Mouse (Mus musculus): ENCODE measurements around the gene Abca13. TPM values are rescaled to one million over a fixed set of nuclear protein-coding genes. Genes with fewer than 3 reads are reported as not detected.
"Not testable (repeated sequence)": the region's sequence is repeated elsewhere in the genome, so short reads cannot be mapped to it uniquely, and the experiment has no call there.

The Abca13 gene
- polyA plus RNA-seq (2014; fragmentation: Nextera tagmentation; extraction: Ambion mirVana), result 0.03 TPM in 1 of 2 replicates, not detected in the other

DNA sequence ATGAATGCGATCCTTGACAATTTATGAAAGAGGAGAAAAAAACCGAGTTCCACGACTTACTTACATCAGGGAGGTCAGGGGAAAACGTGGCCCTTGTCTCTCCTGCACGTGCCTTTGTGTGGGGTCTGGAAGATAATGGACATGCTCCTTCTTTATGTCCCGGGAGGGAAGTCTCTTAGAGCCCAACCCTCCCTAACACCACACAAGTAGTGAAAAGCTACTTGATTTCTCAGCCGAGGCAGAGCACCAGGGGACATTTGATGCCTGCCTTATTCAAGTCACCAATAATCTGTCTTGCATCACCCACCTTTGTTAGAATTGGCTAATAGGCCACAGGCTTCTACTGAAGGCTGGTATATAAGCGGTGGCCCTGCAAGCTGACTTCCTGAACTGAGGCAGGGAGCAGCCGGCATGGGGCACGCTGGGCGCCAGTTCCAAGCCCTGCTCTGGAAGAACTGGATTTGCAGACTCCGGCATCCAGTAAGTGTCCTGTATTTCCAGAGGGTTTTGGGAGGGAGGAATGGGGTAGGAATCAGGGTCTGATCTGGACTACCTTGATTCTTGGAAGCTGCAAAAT is at the start of gene Abca13:
Abca13 (plus strand) TSS at position 388 of the 577 bp plus-strand sequence.
- no peak within 1 kb of the TSS for H3K4me2 ChIP-seq (ENCODE audit: low read length)
- no peak within 1 kb of the TSS for H3K9ac ChIP-seq (ENCODE audit: low read length)
- no peaks in the 10 kb centered on the region for H3K36me3 ChIP-seq (ENCODE audit: control insufficient read depth, insufficient read depth, low read length)
- no peak for ATAC-seq (ENCODE audit: insufficient number of reproducible peaks, insufficient read depth, low FRiP score, low read depth)
- WGBS, result 61% methylated on average over 12 of the region's 12 CpGs
- no peaks in the 10 kb centered on the region for H3K9me3 ChIP-seq (ENCODE audit: control insufficient read depth, low read length)
- H3K27me3 ChIP-seq (ENCODE audit: control insufficient read depth, insufficient read depth, low read length), result no peaks in the 10 kb centered on the region
- no peak within 1 kb of the TSS for H3K27ac ChIP-seq (replicated peaks in 1 of 2; ENCODE audit: control insufficient read depth in 1 of 2, insufficient read depth in 1 of 2, low read depth in 2 of 2, low read length in 2 of 2)
- H3K4me1 ChIP-seq (ENCODE audit: control insufficient read depth in 2 of 2, insufficient read depth in 2 of 2, low read length in 2 of 2), result no peaks in the 10 kb centered on the region
- H3K4me3 ChIP-seq (ENCODE audit: control insufficient read depth in 1 of 2, insufficient read depth in 1 of 2, low read depth in 1 of 2, low read length in 2 of 2), result no peak within 1 kb of the TSS

DNA sequence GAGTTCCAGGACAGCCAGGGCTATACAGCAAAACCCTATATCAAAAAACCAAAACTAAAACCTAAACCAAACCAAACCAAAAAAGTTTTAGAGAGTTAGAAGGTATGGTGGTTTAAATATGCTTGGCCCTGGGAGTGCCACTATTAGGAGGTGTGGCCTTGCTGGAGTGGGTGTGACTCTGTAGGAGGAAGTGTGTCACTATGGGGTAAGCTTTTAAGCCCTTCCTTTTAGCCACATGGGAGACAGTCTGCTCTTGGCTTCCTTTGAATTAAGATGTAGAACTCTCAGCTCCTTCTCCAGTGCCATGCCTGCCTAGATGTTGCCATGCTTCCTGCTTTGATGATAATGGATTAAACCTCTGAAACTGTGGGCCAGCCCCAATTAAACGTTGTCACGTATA is 46.6 kb upstream of the Abca13 start:
- Histone ChIP-seq H3K4me1 (ENCODE audit: control insufficient read depth in 2 of 2, insufficient read depth in 2 of 2, low read length in 2 of 2) (no peaks in the 10 kb centered on the region), H3K36me3 (ENCODE audit: control insufficient read depth, insufficient read depth, low read length) (no peaks in the 10 kb centered on the region), H3K4me2 (ENCODE audit: low read length) (no peak overlapping the region), H3K9ac (ENCODE audit: low read length) (no peak overlapping the region), H3K27ac (replicated peaks in 1 of 2; ENCODE audit: control insufficient read depth in 1 of 2, insufficient read depth in 1 of 2, low read depth in 2 of 2, low read length in 2 of 2) (no peak overlapping the region), H3K4me3 (ENCODE audit: control insufficient read depth in 1 of 2, insufficient read depth in 1 of 2, low read depth in 1 of 2, low read length in 2 of 2) (no peak overlapping the region), H3K27me3 (ENCODE audit: control insufficient read depth, insufficient read depth, low read length) (no peaks in the 10 kb centered on the region), H3K9me3 (ENCODE audit: control insufficient read depth, low read length) (peaks cover 5% of the 10 kb centered on the region; the same call in 1 of the 2 replicates)
- no peak for ATAC-seq (ENCODE audit: insufficient number of reproducible peaks, insufficient read depth, low FRiP score, low read depth)
- 85% methylated on average over 2 of the region's 2 CpGs for WGBS

DNA sequence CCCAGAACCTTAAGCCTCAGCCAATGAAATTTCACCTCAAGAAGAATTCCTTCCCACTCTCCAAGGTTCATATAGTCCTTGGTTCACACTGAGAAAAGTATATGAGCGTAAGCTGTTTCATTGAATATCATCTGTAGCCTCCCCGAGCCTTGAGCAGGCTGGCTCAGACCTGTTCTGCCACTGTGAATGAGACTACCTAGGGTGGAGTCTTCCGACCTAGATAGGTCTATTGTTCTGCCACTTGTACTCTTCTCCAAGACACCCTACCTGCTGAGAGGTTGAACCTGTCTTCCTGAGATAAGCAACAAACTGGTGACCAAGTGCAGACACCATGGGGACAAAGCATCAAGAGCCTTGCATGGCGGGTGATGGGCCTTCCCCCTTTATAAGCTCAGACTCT is 45.6 kb upstream of the Abca13 start:
- H3K27ac ChIP-seq (replicated peaks in 1 of 2; ENCODE audit: control insufficient read depth in 1 of 2, insufficient read depth in 1 of 2, low read depth in 2 of 2, low read length in 2 of 2), result no peak overlapping the region
- H3K4me2 ChIP-seq (ENCODE audit: low read length), result no peak overlapping the region
- no peak overlapping the region for H3K4me3 ChIP-seq (ENCODE audit: control insufficient read depth in 1 of 2, insufficient read depth in 1 of 2, low read depth in 1 of 2, low read length in 2 of 2)
- no peaks in the 10 kb centered on the region for H3K27me3 ChIP-seq (ENCODE audit: control insufficient read depth, insufficient read depth, low read length)
- H3K36me3 ChIP-seq (ENCODE audit: control insufficient read depth, insufficient read depth, low read length), result no peaks in the 10 kb centered on the region
- H3K4me1 ChIP-seq (ENCODE audit: control insufficient read depth in 2 of 2, insufficient read depth in 2 of 2, low read length in 2 of 2), result no peaks in the 10 kb centered on the region
- peaks cover 5% of the 10 kb centered on the region; the same call in 1 of the 2 replicates for H3K9me3 ChIP-seq (ENCODE audit: control insufficient read depth, low read length)
- WGBS, result 88% methylated on average over 4 of the region's 4 CpGs
- no peak for ATAC-seq (ENCODE audit: insufficient number of reproducible peaks, insufficient read depth, low FRiP score, low read depth)
- no peak overlapping the region for H3K9ac ChIP-seq (ENCODE audit: low read length)

DNA sequence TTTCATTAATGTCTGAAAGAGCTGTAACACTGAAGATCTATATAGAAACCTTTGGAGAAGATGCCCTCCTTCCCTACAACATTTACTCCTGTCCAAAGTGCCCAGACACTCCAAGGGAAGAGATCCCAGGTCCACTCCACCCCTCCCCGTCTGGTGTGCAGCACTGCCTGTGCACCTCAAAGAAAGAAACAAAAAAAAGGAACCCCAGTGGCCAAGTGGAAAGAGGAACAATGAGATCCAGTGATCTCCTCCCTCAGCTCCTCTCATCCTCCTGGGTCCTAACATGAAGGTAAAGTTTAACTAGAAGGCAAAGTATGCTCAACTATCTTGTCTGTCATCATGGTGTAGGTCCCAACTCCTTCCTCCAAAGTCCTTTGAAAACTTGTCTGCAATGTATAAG is 45.1 kb upstream of the Abca13 start:
- Histone ChIP-seq H3K36me3 (ENCODE audit: control insufficient read depth, insufficient read depth, low read length) (no peaks in the 10 kb centered on the region), H3K4me1 (ENCODE audit: control insufficient read depth in 2 of 2, insufficient read depth in 2 of 2, low read length in 2 of 2) (no peaks in the 10 kb centered on the region), H3K4me2 (ENCODE audit: low read length) (no peak overlapping the region), H3K9ac (ENCODE audit: low read length) (no peak overlapping the region), H3K27me3 (ENCODE audit: control insufficient read depth, insufficient read depth, low read length) (no peaks in the 10 kb centered on the region), H3K9me3 (ENCODE audit: control insufficient read depth, low read length) (peaks cover 5% of the 10 kb centered on the region; the same call in 1 of the 2 replicates), H3K4me3 (ENCODE audit: control insufficient read depth in 1 of 2, insufficient read depth in 1 of 2, low read depth in 1 of 2, low read length in 2 of 2) (no peak overlapping the region), H3K27ac (replicated peaks in 1 of 2; ENCODE audit: control insufficient read depth in 1 of 2, insufficient read depth in 1 of 2, low read depth in 2 of 2, low read length in 2 of 2) (no peak overlapping the region)
- 85% methylated on average over 1 of the region's 1 CpGs for WGBS
- ATAC-seq (ENCODE audit: insufficient number of reproducible peaks, insufficient read depth, low FRiP score, low read depth), result no peak

DNA sequence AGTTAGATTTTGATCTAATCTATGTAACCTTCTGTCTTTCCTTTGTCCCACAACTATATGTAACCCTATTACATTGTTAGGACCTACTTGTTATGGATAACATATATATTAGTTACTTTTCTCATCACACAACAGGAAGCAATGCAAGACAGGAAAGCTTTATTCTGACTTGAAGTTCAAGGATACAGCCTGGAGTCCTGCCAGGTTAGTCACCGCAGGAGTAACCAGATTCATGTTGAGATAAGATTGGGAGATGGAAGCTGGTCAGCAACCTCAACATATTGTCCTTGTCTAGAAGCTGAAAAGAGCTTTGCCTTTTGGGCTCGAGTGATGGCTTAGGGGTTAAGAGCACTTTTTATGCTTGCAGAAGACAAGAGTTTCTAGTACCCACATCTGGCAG is 43.5 kb upstream of the Abca13 start:
- no peak overlapping the region for H3K27ac ChIP-seq (replicated peaks in 1 of 2; ENCODE audit: control insufficient read depth in 1 of 2, insufficient read depth in 1 of 2, low read depth in 2 of 2, low read length in 2 of 2)
- no peak overlapping the region for H3K4me2 ChIP-seq (ENCODE audit: low read length)
- H3K27me3 ChIP-seq (ENCODE audit: control insufficient read depth, insufficient read depth, low read length), result no peaks in the 10 kb centered on the region
- peaks cover 5% of the 10 kb centered on the region; the same call in 1 of the 2 replicates for H3K9me3 ChIP-seq (ENCODE audit: control insufficient read depth, low read length)
- H3K4me1 ChIP-seq (ENCODE audit: control insufficient read depth in 2 of 2, insufficient read depth in 2 of 2, low read length in 2 of 2), result no peaks in the 10 kb centered on the region
- no peaks in the 10 kb centered on the region for H3K36me3 ChIP-seq (ENCODE audit: control insufficient read depth, insufficient read depth, low read length)
- no peak for ATAC-seq (ENCODE audit: insufficient number of reproducible peaks, insufficient read depth, low FRiP score, low read depth)
- WGBS, result 48% methylated on average over 2 of the region's 2 CpGs
- H3K4me3 ChIP-seq (ENCODE audit: control insufficient read depth in 1 of 2, insufficient read depth in 1 of 2, low read depth in 1 of 2, low read length in 2 of 2), result no peak overlapping the region
- no peak overlapping the region for H3K9ac ChIP-seq (ENCODE audit: low read length)

DNA sequence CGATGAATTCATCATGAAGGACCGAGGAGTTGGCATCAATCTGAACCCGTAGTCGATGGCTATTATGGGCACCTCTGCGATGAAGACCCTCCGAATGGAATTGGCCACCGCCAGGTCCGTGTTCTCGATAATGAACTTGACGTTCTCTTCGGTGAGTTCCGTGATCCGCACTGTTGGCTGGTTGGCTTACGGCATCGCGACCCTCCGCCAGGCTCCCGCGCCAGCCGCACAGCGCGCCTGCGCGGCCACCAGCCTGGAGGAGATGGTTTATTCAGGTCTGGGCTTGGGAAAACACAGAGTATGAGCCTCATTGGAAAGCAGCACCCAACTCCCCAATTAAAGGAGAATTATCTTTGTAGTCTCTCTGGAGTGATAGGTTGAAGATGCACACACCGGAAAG is 41.3 kb upstream of the Abca13 start:
- H3K36me3 ChIP-seq (ENCODE audit: control insufficient read depth, insufficient read depth, low read length); H3K27me3 ChIP-seq (ENCODE audit: control insufficient read depth, insufficient read depth, low read length); H3K4me3 ChIP-seq (ENCODE audit: control insufficient read depth in 1 of 2, insufficient read depth in 1 of 2, low read depth in 1 of 2, low read length in 2 of 2); H3K27ac ChIP-seq (replicated peaks in 1 of 2; ENCODE audit: control insufficient read depth in 1 of 2, insufficient read depth in 1 of 2, low read depth in 2 of 2, low read length in 2 of 2); ATAC-seq (ENCODE audit: insufficient number of reproducible peaks, insufficient read depth, low FRiP score, low read depth); H3K4me1 ChIP-seq (ENCODE audit: control insufficient read depth in 2 of 2, insufficient read depth in 2 of 2, low read length in 2 of 2); H3K9ac ChIP-seq (ENCODE audit: low read length); H3K9me3 ChIP-seq (ENCODE audit: control insufficient read depth, low read length); H3K4me2 ChIP-seq (ENCODE audit: low read length): not testable (repeated sequence)
- WGBS, result 72% methylated on average over 25 of the region's 25 CpGs

DNA sequence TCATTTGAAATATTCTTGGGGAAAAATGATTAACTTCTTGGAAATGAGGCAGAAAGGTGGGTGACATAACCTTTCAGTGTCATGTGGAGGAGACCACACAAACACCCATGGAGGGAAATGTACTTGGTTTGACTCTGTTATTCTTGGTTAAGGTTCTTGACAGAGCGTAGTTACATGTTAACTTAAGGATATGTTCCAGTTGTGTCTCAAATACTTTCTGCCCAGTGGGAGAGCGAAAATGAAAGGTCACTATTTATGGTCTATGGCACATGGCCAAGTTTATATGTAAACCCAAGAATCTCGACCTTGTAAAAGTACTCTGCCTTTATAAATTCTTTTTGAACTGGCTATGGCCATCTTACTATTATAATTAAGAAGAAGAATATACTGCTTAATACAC is 31.8 kb upstream of the Abca13 start:
- H3K4me3 ChIP-seq (ENCODE audit: control insufficient read depth in 1 of 2, insufficient read depth in 1 of 2, low read depth in 1 of 2, low read length in 2 of 2), result no peak overlapping the region
- no peaks in the 10 kb centered on the region for H3K36me3 ChIP-seq (ENCODE audit: control insufficient read depth, insufficient read depth, low read length)
- H3K4me1 ChIP-seq (ENCODE audit: control insufficient read depth in 2 of 2, insufficient read depth in 2 of 2, low read length in 2 of 2), result no peaks in the 10 kb centered on the region
- no peaks in the 10 kb centered on the region for H3K9me3 ChIP-seq (ENCODE audit: control insufficient read depth, low read length)
- H3K4me2 ChIP-seq (ENCODE audit: low read length), result no peak overlapping the region
- H3K9ac ChIP-seq (ENCODE audit: low read length), result no peak overlapping the region
- H3K27me3 ChIP-seq (ENCODE audit: control insufficient read depth, insufficient read depth, low read length), result no peaks in the 10 kb centered on the region
- no peak overlapping the region for H3K27ac ChIP-seq (replicated peaks in 1 of 2; ENCODE audit: control insufficient read depth in 1 of 2, insufficient read depth in 1 of 2, low read depth in 2 of 2, low read length in 2 of 2)
- ATAC-seq (ENCODE audit: insufficient number of reproducible peaks, insufficient read depth, low FRiP score, low read depth), result no peak
- 43% methylated on average over 3 of the region's 3 CpGs for WGBS

DNA sequence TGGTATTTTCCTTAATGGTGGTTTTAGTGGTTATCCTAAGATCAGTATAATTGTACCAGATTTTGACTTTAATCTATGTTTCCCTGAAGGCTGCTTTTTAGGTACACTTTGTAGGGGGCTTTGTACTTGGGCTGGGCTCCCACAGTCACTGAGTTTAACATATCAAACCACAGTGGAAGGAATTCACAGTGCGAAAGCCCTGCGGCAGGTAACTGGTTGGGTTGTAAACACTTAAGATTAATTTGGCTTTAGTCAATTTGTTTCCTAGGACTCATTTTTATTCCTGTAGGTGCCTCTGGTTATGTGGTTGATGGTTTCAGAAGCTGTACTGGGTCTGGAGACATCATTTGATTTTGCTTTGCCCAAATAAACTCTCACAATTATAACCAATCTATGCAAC is 24.4 kb upstream of the Abca13 start:
- Histone ChIP-seq H3K27ac (replicated peaks in 1 of 2; ENCODE audit: control insufficient read depth in 1 of 2, insufficient read depth in 1 of 2, low read depth in 2 of 2, low read length in 2 of 2) (no peak overlapping the region), H3K27me3 (ENCODE audit: control insufficient read depth, insufficient read depth, low read length) (no peaks in the 10 kb centered on the region), H3K4me2 (ENCODE audit: low read length) (no peak overlapping the region), H3K9ac (ENCODE audit: low read length) (no peak overlapping the region), H3K4me1 (ENCODE audit: control insufficient read depth in 2 of 2, insufficient read depth in 2 of 2, low read length in 2 of 2) (no peaks in the 10 kb centered on the region), H3K4me3 (ENCODE audit: control insufficient read depth in 1 of 2, insufficient read depth in 1 of 2, low read depth in 1 of 2, low read length in 2 of 2) (no peak overlapping the region), H3K9me3 (ENCODE audit: control insufficient read depth, low read length) (no peaks in the 10 kb centered on the region), H3K36me3 (ENCODE audit: control insufficient read depth, insufficient read depth, low read length) (no peaks in the 10 kb centered on the region)
- WGBS, result 81% methylated on average over 2 of the region's 2 CpGs
- no peak for ATAC-seq (ENCODE audit: insufficient number of reproducible peaks, insufficient read depth, low FRiP score, low read depth)
